Mouse (Mus musculus) heart, adult 8-10 months (tissue): Measurements from ENCODE around the gene BC003965. TPM values are rescaled to one million over a fixed set of nuclear protein-coding genes. Genes with fewer than 3 reads are reported as not detected.

ENCODE experiments used
- DNase-seq: peaks from one replicate; pipeline ENCODE4 v3.0.0; 2022; ENCODE audit warnings: low spot score
- total RNA-seq, 4 experiments: library from RNA; stranded (reverse); gene quantifications; 2 replicates each; pipeline ENCODE4 v1.2.4; 2022

BC003965 gene
- 10 to 100 TPM; 21.6 to 25.9 (median 22.5) TPM for total RNA-seq

- peak; percentile 98 for DNase-seq
Measured at GRCm38 (mm10) chr17:25184129-25184691, at the start of gene BC003965. Gene BC003965, plus strand, starts transcription at chr17:25184554.

- DNase-seq: no peak
Measured at GRCm38 (mm10) chr17:25135622-25136021, 48.7 kb upstream of the BC003965 start.

- DNase-seq: no peak
Measured at GRCm38 (mm10) chr17:25138803-25139202, 45.6 kb upstream of the BC003965 start.

- no peak for DNase-seq
Measured at GRCm38 (mm10) chr17:25139960-25140359, 44.4 kb upstream of the BC003965 start.

GRCm38 (mm10) chr17:25162161-25162560 lies 22.2 kb upstream of the BC003965 start, which contains the start of gene Ccdc154:
Gene Ccdc154, plus strand, starts transcription at chr17:25162461.
- no peak for DNase-seq

- no peak for DNase-seq
Measured at GRCm38 (mm10) chr17:25163387-25163786, 21.0 kb upstream of the BC003965 start.

- no peak for DNase-seq
Measured at GRCm38 (mm10) chr17:25164770-25165169, 19.6 kb upstream of the BC003965 start.

- DNase-seq: no peak
Measured at GRCm38 (mm10) chr17:25165970-25166671, 18.2 kb upstream of the BC003965 start.

GRCm38 (mm10) chr17:25169706-25170105 lies 14.6 kb upstream of the BC003965 start:
- no peak for DNase-seq

- DNase-seq: no peak
Measured at GRCm38 (mm10) chr17:25172558-25172957, 11.8 kb upstream of the BC003965 start.

GRCm38 (mm10) chr17:25175411-25175810 lies 8.9 kb upstream of the BC003965 start, which contains the start of gene Gm38655:
Gene Gm38655, minus strand, starts transcription at chr17:25175471.
- DNase-seq: no peak

- DNase-seq: no peak
Measured at GRCm38 (mm10) chr17:25183232-25183631, 1.1 kb upstream of the BC003965 start.

- no peak for DNase-seq
Measured at GRCm38 (mm10) chr17:25184961-25185360, 607 bp downstream of the BC003965 start.

GRCm38 (mm10) chr17:25187784-25188149 lies 3.4 kb downstream of the BC003965 start:
- no peak for DNase-seq

- peak; percentile 51 for DNase-seq
Measured at GRCm38 (mm10) chr17:25188150-25189031, 4.0 kb downstream of the BC003965 start, which contains the start of gene Unkl. Gene Unkl, plus strand, starts transcription at chr17:25188397.

- DNase-seq: no peak
Measured at GRCm38 (mm10) chr17:25189091-25189490, 4.7 kb downstream of the BC003965 start.

GRCm38 (mm10) chr17:25202401-25202800 lies 18.0 kb downstream of the BC003965 start:
- no peak for DNase-seq

GRCm38 (mm10) chr17:25210006-25210405 lies 25.7 kb downstream of the BC003965 start:
- DNase-seq: no peak

- DNase-seq: peak; percentile 64
Measured at GRCm38 (mm10) chr17:25210680-25211466, 26.5 kb downstream of the BC003965 start.

- no peak for DNase-seq
Measured at GRCm38 (mm10) chr17:25211705-25212104, 27.4 kb downstream of the BC003965 start.

GRCm38 (mm10) chr17:25215431-25215830 lies 31.1 kb downstream of the BC003965 start:
- no peak for DNase-seq
